Mouse (Mus musculus) embryo, embryonic 9.5 days (tissue): ENCODE data around the gene Tmem11.
"Not testable (repeated sequence)": the region's sequence is repeated elsewhere in the genome, so short reads cannot be mapped to it uniquely, and the experiment has no call there.

Source experiments
- DNase-seq: peaks from one replicate; pipeline ENCODE4 v3.0.0-alpha.2; 2017; ENCODE audit errors: extremely low spot score

Gene Tmem11

DNA sequence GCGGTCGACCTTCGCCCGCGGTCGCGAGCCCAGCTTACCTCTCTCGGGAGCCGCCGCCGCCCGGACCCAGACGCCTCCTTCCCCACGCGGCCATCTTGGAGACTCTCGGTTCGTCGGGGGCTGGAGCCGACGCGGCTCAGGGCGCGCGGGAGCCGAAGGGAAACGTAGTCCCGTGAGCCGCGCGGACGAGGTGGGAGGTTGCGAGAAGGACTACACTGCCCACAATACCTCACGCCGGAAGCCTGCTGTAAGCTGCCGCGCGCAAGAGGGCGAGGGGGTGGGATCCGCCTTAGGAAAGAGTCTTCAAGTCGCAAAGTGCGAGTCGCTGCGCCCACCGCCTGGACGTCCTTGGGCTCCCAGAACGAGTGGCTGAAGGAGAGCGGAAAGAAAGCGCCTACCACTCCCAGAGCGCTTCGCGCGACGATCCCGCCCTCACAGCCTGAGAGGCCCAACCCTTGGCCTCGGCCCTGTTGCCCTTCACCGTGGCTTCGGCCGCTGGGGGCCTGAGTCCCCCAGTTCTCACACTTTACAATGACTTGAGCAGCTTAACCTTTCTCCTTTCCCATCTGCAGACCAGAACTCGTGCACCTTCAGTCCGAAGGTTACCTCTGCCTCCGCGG, at the start of gene Tmem11:
Tmem11 (minus strand) TSS at position 598 of the 620 bp plus-strand sequence.
- peak; percentile 92 for DNase-seq

DNA sequence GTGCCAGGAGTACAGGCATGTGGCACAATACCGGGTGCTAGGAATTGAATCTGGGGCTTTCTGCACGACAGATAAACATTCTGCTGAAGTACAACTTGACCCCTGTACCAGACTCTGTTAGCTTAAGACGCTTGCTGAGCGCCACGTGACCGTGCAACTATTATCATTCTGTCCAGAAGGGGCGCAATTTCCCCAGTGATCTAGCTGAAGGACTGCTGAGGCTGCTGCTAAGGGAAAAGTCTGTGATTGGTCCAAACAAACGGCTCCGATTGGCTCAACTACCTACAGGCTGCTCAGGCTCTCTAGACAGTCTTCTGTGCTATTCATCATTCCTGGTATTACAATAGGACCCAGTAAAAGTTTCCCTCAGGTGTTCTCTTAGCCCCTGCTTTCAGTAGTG, 48.2 kb upstream of the Tmem11 start:
- DNase-seq = peak; percentile 91

DNA sequence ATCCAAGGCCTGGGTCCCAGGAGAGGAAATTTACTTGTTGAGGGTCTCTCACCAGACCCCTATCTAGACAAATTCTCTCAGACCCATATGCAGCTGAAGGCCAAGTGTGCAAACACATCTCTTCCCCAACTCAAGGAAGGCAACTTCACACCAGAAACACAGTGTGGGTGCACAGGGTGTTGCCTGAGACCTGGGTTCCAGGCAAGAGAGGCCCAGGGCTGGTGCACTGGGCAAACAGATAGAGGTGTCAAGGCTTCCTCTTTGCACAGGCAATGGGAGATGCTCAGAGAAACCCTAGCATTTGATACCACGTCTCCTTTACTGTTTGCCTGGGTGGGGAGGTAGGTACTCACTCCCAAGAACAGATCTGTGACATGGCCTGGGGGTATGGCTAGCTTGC, 45.9 kb upstream of the Tmem11 start:
- DNase-seq = no peak

DNA sequence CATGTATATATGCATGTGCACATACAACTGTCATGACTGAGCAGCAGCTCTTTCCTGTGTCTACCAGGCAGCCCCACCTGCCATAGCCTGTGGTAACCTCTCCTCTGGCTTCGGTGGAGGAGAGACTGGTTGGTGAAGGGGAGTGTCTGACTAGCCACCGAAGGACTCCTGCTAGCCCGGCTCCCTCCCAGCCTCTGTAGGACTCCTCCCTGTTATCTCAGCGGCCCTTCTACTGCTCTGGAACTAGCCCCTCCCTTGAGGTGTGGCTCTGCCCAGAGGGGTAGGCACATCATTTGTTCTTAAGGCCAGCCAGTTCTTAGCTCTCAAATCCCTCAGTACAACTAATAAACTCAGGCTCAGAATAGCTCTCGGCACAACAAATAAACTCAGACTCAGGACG, 45.4 kb upstream of the Tmem11 start:
- DNase-seq = no peak

DNA sequence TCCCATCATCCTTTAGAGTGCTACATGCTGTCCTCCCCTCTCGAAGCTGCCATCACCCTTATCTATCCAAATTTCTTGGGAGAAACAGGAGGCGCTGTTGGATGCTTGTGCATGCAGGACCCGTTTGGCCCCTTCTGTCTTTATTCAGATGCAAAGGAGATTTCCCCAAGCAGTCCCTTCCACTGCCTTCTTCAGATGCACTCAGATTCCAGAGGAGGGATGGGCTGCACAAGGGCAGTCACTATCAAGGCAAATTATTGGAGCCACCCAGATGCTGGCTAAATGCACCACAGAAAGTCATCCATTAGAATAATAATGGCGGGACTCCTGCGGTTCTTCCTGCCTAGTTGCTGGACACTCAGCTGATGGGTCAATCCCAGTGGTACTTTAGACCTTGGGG, 43.9 kb upstream of the Tmem11 start:
- no peak for DNase-seq

DNA sequence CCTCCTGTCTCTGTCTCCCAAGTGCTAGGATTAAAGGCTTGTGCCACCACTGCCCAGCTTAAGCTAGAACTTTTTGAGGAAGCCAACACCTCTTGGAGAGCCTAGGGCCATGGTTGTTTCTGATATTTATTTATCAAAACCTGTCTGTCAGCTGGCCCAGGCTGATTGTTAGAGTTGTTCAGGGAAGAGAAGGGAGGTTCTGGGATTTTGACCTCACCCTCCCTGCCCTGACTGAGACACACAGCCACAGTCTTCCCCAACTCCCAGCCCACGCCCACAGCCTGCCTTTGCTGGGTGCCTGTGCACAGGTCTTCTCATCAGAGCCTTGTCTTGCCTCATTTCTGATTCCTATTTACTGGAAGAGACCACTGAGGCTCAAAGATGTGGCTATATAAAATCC, 43.1 kb upstream of the Tmem11 start:
- DNase-seq = no peak

DNA sequence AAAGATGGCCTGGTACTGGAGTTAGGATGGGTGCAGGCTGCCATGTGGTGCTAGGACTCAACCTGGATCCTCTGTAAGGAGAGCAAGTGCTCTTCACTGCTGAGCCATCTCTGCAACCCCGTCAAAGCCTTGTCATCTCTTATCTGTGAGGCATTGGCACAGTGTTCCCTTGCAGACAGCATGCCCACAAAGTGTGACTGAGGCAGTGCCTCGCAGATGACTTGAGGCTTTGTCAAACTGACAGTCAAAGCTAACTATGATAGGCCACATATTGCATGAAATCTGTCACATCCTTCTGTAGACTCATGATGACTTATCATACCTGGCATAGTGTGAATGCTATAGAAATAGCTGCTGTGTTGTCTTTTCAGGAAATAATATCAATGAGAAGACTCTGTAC, 40.9 kb upstream of the Tmem11 start:
- no peak for DNase-seq

DNA sequence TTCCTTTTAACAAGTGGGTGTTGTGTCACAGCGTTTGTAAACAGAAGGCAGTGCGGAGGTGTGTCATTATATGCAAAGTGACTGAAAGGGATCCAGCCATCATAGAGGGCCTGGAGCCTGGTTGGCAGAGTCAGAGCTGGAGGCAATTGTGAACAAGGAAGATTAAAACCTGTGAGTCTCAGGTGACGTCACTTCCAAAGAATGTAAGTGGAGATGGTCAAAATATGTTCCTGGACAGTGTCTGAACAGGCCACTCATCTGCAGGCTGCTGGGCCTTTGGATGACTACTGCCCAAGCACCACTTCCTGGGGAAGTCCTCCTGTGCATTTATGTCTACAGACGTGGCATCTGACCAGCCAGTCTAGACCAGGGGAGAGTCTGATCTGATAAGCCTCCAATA, 36.1 kb upstream of the Tmem11 start:
- DNase-seq = no peak

DNA sequence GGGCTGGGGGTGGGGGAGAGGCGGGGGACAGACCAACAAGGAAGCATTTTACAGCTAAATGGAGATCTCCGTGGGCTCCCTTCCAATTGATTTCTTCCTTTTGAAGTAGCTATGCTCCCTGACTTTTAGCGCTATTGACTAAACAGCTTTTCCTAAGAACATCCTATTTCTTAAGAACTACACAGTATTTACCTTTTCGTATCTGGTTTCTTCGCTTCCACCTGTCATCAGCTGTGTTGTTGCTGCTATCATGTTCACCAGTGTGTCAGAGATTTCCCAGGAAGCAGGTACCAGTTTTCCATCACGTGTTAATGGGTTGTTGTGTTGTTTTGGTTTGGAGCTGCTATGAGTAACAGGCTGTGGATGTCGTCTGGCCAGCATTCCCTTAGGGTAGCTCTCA, 35.4 kb upstream of the Tmem11 start, which contains the start of gene Natd1:
Natd1 (minus strand) TSS at position 260 of the 400 bp plus-strand sequence.
- no peak for DNase-seq

DNA sequence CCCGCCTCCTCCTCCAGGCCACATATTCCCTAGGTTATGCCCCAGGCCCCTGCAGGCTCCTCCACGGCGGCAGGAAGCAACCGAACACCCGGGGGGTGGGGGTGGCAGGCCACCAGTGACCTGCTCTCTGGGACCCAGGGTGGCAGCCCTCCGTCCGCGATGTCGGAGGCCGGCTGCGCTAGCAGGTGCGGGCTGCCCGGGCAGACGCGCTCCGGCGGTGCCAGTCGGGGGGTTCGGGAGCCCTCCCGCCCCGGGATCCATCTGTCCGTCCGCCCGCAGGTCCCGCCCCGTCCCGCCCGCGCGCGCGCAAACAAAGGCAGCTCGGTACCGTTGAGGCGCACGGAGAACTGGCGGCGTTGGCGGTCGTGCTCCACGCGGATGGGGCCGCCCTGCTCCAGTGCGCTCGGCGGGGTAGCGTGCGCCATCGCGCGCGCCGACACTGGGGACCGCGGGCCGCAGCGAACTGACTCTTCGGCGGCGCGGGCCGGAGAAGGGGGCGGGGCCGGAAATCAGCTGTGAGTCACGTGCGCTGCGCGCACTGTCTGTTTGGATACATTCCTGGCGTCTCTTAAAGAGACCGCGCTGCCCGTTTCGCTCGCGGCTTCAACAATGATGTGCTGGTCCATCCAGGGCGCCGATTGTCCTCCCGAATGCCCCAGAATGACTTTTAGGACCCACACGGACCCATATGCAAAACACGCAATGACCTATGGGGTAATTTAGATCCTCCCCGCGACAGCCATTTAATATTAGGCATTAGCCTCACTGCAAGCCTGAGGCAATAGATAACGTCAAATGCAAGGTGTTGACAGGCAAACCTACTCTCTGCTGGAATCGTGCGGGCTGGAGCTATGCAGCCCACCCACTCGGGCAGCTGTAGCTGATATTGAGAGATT, 34.5 kb upstream of the Tmem11 start:
- DNase-seq = peak; percentile 89

DNA sequence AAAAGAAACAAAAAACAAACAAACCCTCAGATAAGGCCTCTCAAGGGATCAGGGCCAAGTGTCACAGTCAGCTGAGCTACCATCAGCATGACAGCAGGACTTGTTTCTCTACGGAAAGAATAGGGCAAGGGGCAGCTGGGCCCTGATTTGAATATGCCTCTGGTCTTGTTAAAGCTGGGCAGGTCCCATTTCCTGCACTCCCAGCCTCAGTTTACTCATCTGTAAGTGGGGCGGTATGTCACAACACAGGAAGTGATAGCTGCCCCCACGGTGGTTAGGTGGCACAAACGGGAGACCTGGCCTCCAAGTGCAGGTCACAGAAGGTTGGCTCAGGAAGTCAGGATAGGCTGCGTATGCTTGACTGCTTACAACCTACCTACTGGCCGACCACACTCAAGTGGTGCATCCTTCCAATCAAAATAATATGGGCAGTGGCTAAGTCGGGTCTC, 33.5 kb upstream of the Tmem11 start:
- no peak for DNase-seq

DNA sequence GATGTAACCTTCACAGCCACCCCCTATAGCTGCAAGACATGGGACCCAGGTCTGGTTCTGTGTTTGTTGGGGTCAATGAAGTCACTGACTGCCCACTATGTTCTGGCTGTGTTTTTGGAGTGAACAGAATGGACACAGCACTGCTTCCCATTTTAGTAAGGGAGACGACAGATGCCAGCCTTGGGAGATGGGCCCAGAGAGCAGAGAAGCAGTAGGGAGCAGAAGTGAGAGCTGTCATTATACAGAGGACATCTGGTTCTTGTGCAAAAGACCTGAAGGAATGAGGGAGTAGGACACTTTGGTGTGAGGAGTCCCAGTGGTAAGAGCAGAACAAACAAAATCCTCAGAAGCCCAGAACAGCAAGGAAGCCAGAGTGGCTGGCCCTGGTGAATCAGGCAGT, 30.6 kb upstream of the Tmem11 start:
- DNase-seq = no peak

DNA sequence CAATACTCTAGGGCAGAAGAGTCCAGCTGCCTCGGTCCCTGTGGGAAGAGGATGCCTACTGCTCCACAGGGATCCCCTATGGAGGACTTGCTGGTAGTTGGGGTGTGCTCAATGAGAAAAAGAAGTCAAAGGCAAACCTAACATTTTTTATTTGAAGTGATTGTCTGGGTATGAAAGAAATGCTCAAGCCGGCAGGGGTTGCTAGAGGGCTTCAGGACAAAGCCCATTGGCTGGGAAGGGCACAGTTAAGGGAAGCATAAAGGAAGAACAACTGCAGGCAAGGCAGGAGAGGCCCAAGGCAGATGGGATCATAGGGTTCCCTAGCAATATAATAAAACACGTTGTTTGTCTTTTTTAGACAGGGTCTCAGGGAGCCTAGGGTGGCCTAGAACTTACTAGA, 29.0 kb upstream of the Tmem11 start:
- no peak for DNase-seq

DNA sequence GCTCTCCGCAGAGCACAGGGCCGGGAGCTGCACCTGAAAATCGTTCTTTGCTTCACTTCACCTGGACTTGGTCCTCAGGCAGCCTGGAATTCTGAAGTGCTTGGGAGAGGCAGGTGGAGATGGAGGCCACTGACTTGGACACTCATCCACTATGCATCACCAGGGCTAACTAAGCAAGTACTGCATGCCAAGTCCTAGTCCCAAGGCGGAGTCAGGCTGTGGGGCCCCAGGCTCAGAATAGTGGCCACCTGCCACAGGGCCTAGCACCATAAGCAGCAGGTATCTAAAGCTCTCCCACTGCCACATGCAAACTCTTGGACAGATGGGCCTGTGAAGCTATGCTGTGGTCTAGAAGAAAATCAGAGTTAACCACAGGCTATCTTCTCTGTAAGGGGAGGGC, 27.4 kb upstream of the Tmem11 start:
- no peak for DNase-seq

DNA sequence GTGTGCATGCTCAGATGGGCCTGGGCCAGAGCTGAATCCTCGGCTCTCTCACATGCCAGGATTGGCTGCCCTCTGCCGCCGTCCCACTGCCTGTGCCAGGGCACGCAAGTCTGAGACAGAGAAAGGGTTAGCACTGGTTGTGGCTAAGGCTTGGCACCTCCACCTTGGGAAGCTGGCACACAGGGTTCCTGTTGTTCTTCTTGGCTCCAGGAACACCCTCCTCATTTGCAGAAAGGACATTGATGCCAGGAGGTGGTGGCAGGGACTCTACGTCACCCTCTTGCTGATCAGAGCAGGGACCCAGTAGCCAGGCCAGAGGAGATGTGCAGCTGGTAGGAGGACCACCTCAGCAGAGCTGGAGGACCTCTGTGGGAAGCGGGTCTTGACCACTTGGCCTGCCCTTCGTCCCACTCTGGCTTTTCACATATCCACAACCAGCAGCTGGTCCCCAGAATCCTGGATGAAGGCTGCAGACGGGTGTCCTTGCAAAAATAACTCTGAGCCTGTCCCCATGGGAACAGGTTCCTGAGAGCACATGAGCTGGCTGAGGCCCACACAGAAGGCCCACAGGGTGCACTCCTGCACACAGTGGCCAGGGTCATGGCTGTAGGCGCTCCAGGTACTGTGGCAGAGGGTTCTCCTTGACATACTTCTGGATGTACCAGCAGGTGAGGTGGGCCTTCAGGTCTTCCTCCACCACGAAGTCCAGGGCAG, 26.5 kb upstream of the Tmem11 start:
- no peak for DNase-seq

DNA sequence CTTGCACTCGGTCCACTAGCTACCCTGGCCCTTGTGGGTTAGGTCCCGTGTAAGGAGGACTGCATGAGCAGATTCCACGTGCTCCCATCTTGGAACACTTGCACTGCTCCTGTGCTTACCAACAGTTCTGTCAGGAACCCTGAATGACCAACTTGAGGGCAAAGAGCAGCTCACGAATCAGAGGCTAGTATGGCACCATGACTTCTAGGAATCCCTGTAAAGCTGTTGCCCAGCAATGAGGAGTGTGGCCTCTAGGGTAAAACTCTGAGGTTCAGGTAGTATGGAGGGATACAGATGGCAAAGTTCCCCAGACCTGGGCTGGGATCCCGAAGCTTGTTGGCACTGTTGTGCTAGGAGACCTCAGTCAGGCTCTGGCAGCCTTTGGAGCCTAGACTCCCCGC, 24.6 kb upstream of the Tmem11 start:
- DNase-seq = no peak

DNA sequence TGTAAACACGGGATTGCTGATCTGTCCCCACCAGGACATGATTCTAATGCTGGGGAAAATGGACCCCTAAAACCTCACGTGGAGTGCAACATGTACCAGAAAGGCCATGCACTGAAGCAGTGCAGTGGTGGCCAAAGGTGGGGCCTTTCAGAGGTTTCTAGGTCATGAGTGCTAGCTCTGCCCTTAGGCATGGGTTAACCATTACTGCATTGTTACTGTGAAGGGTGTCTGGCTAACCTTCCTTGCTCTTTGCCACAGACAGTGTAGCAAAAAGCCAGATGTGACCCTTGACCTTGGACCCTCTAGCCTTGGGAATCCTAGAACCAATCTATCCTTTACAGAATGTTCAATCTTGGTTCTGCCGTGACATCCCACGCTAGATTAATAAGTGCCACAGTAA, 23.4 kb upstream of the Tmem11 start:
- peak; percentile 17 for DNase-seq

DNA sequence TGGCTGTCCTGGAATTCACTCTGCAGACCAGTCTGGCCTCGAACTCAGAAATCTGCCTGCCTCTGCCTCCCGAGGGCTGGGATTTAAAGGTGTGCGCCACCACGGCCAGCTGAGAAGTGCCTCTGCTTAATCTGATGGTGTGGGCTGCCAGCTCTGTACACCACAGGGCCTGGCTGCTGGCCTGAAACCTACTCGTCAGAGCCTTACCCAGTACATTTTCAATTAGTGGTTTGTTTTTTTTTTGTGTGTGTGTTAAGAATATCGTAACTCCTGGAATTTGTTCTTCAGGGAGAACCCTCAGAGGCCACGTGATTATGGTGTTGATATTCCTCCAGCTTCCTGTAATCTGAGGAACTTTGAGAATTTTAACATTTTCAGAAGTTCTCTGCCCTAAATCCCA, 22.9 kb upstream of the Tmem11 start:
- DNase-seq = no peak

DNA sequence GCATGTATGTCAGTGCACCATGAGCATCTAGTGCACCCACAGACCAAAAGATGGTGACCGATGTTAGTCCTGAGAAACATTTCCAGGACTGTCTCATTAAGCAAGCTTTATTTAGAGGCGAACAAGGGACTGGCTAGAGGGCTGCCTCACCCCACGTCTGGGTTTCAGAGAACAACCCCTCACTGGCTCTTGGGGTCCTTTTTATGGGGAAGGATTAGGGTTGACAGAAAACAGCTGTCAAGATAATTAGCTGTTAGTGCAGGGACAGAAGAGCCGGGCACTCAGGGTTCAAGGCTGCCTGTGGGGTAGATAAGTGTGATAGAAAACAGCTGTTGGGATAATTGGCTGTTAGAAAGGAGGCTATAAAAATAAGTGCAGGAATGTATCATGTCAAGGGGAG, 16.8 kb upstream of the Tmem11 start:
- peak; percentile 48 for DNase-seq

DNA sequence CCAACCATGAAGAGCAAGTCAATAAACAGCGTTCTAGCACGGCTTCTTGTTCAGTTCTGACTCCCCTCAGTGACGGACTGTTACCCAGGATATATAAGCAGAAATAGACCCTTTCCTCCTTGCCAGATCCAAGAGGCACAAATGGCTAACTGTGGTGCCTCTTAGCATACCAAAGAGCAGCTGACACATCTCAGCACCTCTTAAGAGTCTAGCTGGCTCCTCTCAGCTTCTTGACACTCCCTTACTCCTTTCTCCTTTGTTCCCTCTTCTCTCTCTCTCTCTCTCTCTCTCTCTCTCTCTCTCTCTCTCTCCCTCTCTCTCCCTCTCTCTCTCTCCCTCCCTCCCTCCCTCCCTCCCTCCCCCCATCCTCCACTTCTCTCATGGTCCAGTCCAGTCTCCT, 11.7 kb upstream of the Tmem11 start:
- DNase-seq = no peak

DNA sequence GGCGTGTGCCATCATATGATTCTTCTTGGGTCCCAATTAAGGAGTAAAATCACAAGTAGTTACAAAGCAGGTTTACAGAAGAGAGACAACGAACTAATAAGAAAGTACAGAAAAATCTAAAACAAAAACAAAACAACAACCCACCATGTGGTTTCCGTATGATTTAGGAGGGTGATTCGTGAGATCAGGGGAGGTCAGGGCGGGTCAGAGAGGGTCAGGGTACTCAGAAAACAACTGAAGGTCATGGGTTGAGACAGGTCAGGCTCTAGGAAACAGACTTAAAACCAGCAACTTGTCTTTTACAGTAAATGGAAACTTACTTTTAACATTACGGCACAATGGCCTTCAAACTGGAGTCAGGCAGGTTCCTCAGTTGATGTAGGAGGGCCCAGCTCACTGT, 11.2 kb upstream of the Tmem11 start:
- DNase-seq = peak; percentile 12

DNA sequence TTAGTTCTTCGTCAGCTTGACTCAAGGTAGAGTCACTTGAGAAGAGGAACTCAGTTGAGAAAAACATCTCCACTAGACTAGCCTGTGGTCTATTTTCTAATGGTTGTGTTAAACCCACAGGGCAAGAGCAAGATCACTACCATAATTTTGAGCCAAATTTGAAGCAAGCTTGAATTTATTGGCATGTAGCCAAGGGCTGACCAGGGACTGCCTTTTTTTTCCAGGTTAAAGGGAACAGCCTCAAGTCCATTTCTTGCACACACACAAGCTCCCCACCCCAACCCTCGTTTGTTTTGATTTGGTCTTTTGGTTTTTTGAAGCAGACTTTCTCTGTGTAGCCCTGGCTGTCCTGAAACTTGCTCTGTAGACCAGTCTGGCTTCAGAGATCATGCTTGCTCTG, 10.8 kb upstream of the Tmem11 start:
- DNase-seq = no peak

DNA sequence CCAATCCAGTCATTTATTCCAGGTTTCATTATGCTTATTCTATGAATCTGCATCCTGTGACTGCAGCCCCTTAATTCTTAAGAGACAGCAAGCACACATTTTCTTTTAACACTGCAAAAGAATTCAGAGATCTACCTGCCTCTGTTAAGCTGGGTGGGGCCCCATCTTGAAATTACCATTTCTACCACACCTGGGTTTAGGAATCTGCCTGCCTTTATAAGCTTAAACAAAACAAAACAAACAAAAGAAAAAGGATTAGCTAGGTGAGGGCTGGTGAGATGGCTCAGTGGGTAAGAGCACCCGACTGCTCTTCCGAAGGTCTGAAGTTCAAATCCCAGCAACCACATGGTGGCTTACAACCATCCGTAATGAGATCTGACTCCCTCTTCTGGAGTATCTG, 7.9 kb upstream of the Tmem11 start:
- not testable (repeated sequence) for DNase-seq
